Mouse (Mus musculus) heart, postnatal 0 days (tissue): ENCODE measurements around the gene Anks1.

ENCODE experiments used
- CTCF ChIP-seq: IDR thresholded peaks from 2 replicates; pipeline ENCODE4 v1.5.1; 2016; ENCODE audit warnings: antibody characterized with exemption, control low read depth, low read depth
- EP300 ChIP-seq: IDR thresholded peaks from 2 replicates; pipeline ENCODE4 v1.6.1; 2016; ENCODE audit warnings: antibody characterized with exemption, low read depth

DNA sequence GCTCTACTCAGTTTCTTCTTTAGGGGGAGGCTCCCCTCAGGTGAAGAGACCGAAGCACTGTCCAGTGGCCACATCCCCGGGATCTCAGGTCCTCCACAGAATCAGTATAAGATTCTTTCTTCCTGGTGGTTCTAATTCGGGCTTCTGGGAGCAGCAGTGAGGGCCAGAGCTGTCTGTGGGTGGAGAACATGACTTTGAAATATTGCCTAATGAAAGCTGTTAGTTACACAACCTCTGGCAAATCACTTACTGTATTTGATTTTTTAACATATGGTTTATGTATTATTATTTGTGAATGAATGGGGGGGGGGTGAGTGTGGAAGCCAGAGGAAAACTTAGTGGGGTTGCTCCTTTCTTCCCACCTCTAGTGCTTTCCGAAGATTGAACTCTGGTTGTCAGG is 22.7 kb downstream of the Anks1 start:
- TF ChIP-seq EP300: no peak
- no peak for TF ChIP-seq CTCF
